Mouse (Mus musculus) cerebellum, postnatal 25 days (tissue): ENCODE measurements at regions not wholly inside any gene's neighbourhood (a gene's known extent, or its start where the extent isn't known, plus 50 kb on each side); places are given as distances from the start of the nearest gene placed in this dataset.
"Not testable (repeated sequence)": the region's sequence is repeated elsewhere in the genome, so short reads cannot be mapped to it uniquely, and the experiment has no call there.

Experiments
- DNase-seq, 2 experiments: peaks; one replicate each; pipeline ENCODE4 v3.0.0; 2021; ENCODE audit warnings: mixed read lengths in 2 of 2

- no peak for DNase-seq
Measured at GRCm38 (mm10) chr5:50343681-50344080, 284.9 kb upstream of the Adgra3 start.

- DNase-seq = peak in 1 of 2 experiments; percentile 8
Measured at GRCm38 (mm10) chr5:50309491-50309890, 250.7 kb upstream of the Adgra3 start.

GRCm38 (mm10) chr5:50303859-50304480 lies 245.2 kb upstream of the Adgra3 start:
- DNase-seq = no peak

GRCm38 (mm10) chr5:50293794-50294193 lies 235.0 kb upstream of the Adgra3 start:
- no peak for DNase-seq

- DNase-seq = no peak
Measured at GRCm38 (mm10) chr5:50290879-50291410, 232.1 kb upstream of the Adgra3 start.

GRCm38 (mm10) chr5:50260417-50260816 lies 201.6 kb upstream of the Adgra3 start:
- no peak for DNase-seq

- no peak for DNase-seq
Measured at GRCm38 (mm10) chr5:50258017-50258416, 199.2 kb upstream of the Adgra3 start.

- no peak for DNase-seq
Measured at GRCm38 (mm10) chr5:50234111-50234510, 175.3 kb upstream of the Adgra3 start.

- DNase-seq = no peak
Measured at GRCm38 (mm10) chr5:50216956-50217355, 158.2 kb upstream of the Adgra3 start.

- peak in 1 of 2 experiments; percentile 4 for DNase-seq
Measured at GRCm38 (mm10) chr5:50215960-50216359, 157.2 kb upstream of the Adgra3 start.

GRCm38 (mm10) chr5:50202307-50203010 lies 143.7 kb upstream of the Adgra3 start:
- DNase-seq = no peak

- no peak for DNase-seq
Measured at GRCm38 (mm10) chr5:50196423-50196822, 137.6 kb upstream of the Adgra3 start.

GRCm38 (mm10) chr5:50195993-50196392 lies 137.2 kb upstream of the Adgra3 start:
- no peak for DNase-seq

- DNase-seq = no peak
Measured at GRCm38 (mm10) chr5:50189394-50189793, 130.6 kb upstream of the Adgra3 start.

GRCm38 (mm10) chr5:50182721-50183120 lies 123.9 kb upstream of the Adgra3 start:
- peak; percentile 72 to 76 for DNase-seq

- DNase-seq = peak in 1 of 2 experiments; percentile 3
Measured at GRCm38 (mm10) chr5:50156557-50156956, 97.8 kb upstream of the Adgra3 start.

GRCm38 (mm10) chr5:50155170-50155860 lies 96.5 kb upstream of the Adgra3 start:
- DNase-seq = not testable (repeated sequence)

GRCm38 (mm10) chr5:50146926-50147325 lies 88.1 kb upstream of the Adgra3 start:
- DNase-seq = peak; percentile 13 to 53

- DNase-seq = no peak
Measured at GRCm38 (mm10) chr5:50145458-50146083, 86.8 kb upstream of the Adgra3 start.

- DNase-seq = no peak
Measured at GRCm38 (mm10) chr5:50130202-50130601, 71.4 kb upstream of the Adgra3 start.

- no peak for DNase-seq
Measured at GRCm38 (mm10) chr5:50128972-50129371, 70.2 kb upstream of the Adgra3 start.

- DNase-seq = no peak
Measured at GRCm38 (mm10) chr5:50126594-50126993, 67.8 kb upstream of the Adgra3 start.

- no peak for DNase-seq
Measured at GRCm38 (mm10) chr5:50126177-50126576, 67.4 kb upstream of the Adgra3 start.
